Mouse (Mus musculus) intestine, embryonic 16.5 days (tissue): ENCODE data around the gene Ptpn14. TPM values are rescaled to one million over a fixed set of nuclear protein-coding genes. Genes with fewer than 3 reads are reported as not detected.

Experiments
- ATAC-seq: fragments of 200-750 bp; cut with Nextera tagmentation; 2 replicates; pipeline ENCODE4 v1.8.0; 2017; ENCODE audit warnings: moderate TSS enrichment, moderate library complexity
- H3K27ac ChIP-seq: fragments of 300-500 bp; sonication (generic); 2 replicates; pipeline ENCODE4 v1.5.1; 2014; ENCODE audit warnings: mild to moderate bottlenecking, low read length
- H3K27me3 ChIP-seq: fragments of 300-500 bp; sonication (generic); replicated peaks from 2 replicates; pipeline ENCODE4 v1.6.1; 2014; ENCODE audit warnings: low read length, control low read depth, mixed read lengths; ENCODE audit not compliant: control insufficient read depth, insufficient read depth
- H3K36me3 ChIP-seq: fragments of 300-500 bp; sonication (generic); 2 replicates; pipeline ENCODE4 v1.6.1; 2014; ENCODE audit warnings: low read length, control low read depth; ENCODE audit not compliant: control insufficient read depth, insufficient read depth
- H3K4me1 ChIP-seq: fragments of 300-500 bp; sonication (generic); 2 replicates; pipeline ENCODE4 v1.6.1; 2014; ENCODE audit warnings: low read length, control low read depth, mixed read lengths; ENCODE audit not compliant: control insufficient read depth, insufficient read depth
- H3K4me2 ChIP-seq: fragments of 300-500 bp; sonication (generic); 2 replicates; pipeline ENCODE4 v1.6.1; 2014; ENCODE audit warnings: low read depth, low read length, control low read depth
- H3K4me3 ChIP-seq: fragments of 300-500 bp; sonication (generic); 2 replicates; pipeline ENCODE4 v1.5.1; 2014; ENCODE audit warnings: mild to moderate bottlenecking, low read length
- H3K9ac ChIP-seq: fragments of 300-500 bp; sonication (generic); 2 replicates; pipeline ENCODE4 v1.6.1; 2014; ENCODE audit warnings: low read depth, low read length
- H3K9me3 ChIP-seq: fragments of 300-500 bp; sonication (generic); 2 replicates; pipeline ENCODE4 v1.6.1; 2016; ENCODE audit warnings: low read length, control low read depth; ENCODE audit not compliant: control insufficient read depth
- WGBS: fragments of 180-500 bp; shearing (Covaris S2); extraction: QIAGEN DNeasy Blood & Tissue Kit; methylation state at CpG from one replicate; pipeline ENCODE4 v1.1.7; 2014; 5-methylcytosine and 5-hydroxymethylcytosine counted together
- polyA plus RNA-seq: library from polyadenylated mRNA; unstranded; fragments of >200 nt; fragmentation: Nextera tagmentation; extraction: Ambion mirVana; gene quantifications from 2 replicates; pipeline ENCODE4 v1.2.1, GENCODE M21; 2015

Gene Ptpn14
- polyA plus RNA-seq, 1 experiment from 2014 or later: 4.0 TPM

GRCm38 (mm10) chr1:189833351-189833750 lies 105.3 kb downstream of the Ptpn14 start:
- H3K27ac ChIP-seq: no peak overlapping the region
- H3K36me3 ChIP-seq: no peaks in the 10 kb centered on the region
- H3K4me1 ChIP-seq: peaks cover 6% of the 10 kb centered on the region
- H3K9me3 ChIP-seq: no peaks in the 10 kb centered on the region
- H3K27me3 ChIP-seq: no peaks in the 10 kb centered on the region
- H3K9ac ChIP-seq: no peak overlapping the region
- no peak for ATAC-seq
- 75% methylated on average over 7 of the region's 7 CpGs for WGBS
- H3K4me2 ChIP-seq: no peak overlapping the region
- H3K4me3 ChIP-seq: no peak overlapping the region

- Histone ChIP-seq H3K4me1 (peaks cover 6% of the 10 kb centered on the region), H3K27me3 (no peaks in the 10 kb centered on the region), H3K9ac (no peak overlapping the region), H3K27ac (no peak overlapping the region), H3K4me3 (no peak overlapping the region), H3K36me3 (no peaks in the 10 kb centered on the region), H3K4me2 (no peak overlapping the region), H3K9me3 (no peaks in the 10 kb centered on the region)
- ATAC-seq: no peak
- WGBS: 80% methylated on average over 13 of the region's 13 CpGs
Observed at GRCm38 (mm10) chr1:189834166-189834565, 106.1 kb downstream of the Ptpn14 start.

- no peak overlapping the region for H3K4me2 ChIP-seq
- 86% methylated on average over 2 of the region's 2 CpGs for WGBS
- H3K9ac ChIP-seq: no peak overlapping the region
- no peaks in the 10 kb centered on the region for H3K27me3 ChIP-seq
- H3K4me1 ChIP-seq: no peaks in the 10 kb centered on the region
- no peak overlapping the region for H3K4me3 ChIP-seq
- no peak for ATAC-seq
- no peaks in the 10 kb centered on the region for H3K9me3 ChIP-seq
- peaks cover 13% of the 10 kb centered on the region for H3K36me3 ChIP-seq
- no peak overlapping the region for H3K27ac ChIP-seq
Observed at GRCm38 (mm10) chr1:189846319-189846718, 118.3 kb downstream of the Ptpn14 start.

GRCm38 (mm10) chr1:189849550-189849949 lies 121.5 kb downstream of the Ptpn14 start:
- H3K4me2 ChIP-seq: no peak overlapping the region
- H3K27me3 ChIP-seq: no peaks in the 10 kb centered on the region
- no peak overlapping the region for H3K9ac ChIP-seq
- peak; percentile 46; the same call in 1 of the 2 replicates for ATAC-seq
- H3K27ac ChIP-seq: no peak overlapping the region
- no peaks in the 10 kb centered on the region for H3K9me3 ChIP-seq
- WGBS: 70% methylated on average over 11 of the region's 11 CpGs
- no peaks in the 10 kb centered on the region for H3K4me1 ChIP-seq
- no peak overlapping the region for H3K4me3 ChIP-seq
- peaks cover 13% of the 10 kb centered on the region for H3K36me3 ChIP-seq

GRCm38 (mm10) chr1:189852051-189852450 lies 124.0 kb downstream of the Ptpn14 start:
- H3K36me3 ChIP-seq: peaks cover 13% of the 10 kb centered on the region
- no peaks in the 10 kb centered on the region for H3K27me3 ChIP-seq
- no peak overlapping the region for H3K4me2 ChIP-seq
- ATAC-seq: no peak
- H3K9me3 ChIP-seq: no peaks in the 10 kb centered on the region
- H3K27ac ChIP-seq: no peak overlapping the region
- H3K9ac ChIP-seq: no peak overlapping the region
- no peaks in the 10 kb centered on the region for H3K4me1 ChIP-seq
- H3K4me3 ChIP-seq: no peak overlapping the region
- 83% methylated on average over 5 of the region's 5 CpGs for WGBS

GRCm38 (mm10) chr1:189852456-189852855 lies 124.4 kb downstream of the Ptpn14 start:
- no peak overlapping the region for H3K9ac ChIP-seq
- no peaks in the 10 kb centered on the region for H3K9me3 ChIP-seq
- H3K4me2 ChIP-seq: no peak overlapping the region
- 84% methylated on average over 7 of the region's 7 CpGs for WGBS
- H3K27me3 ChIP-seq: no peaks in the 10 kb centered on the region
- H3K36me3 ChIP-seq: peaks cover 13% of the 10 kb centered on the region
- no peaks in the 10 kb centered on the region for H3K4me1 ChIP-seq
- H3K27ac ChIP-seq: no peak overlapping the region
- no peak for ATAC-seq
- no peak overlapping the region for H3K4me3 ChIP-seq

- Histone ChIP-seq H3K27me3 (no peaks in the 10 kb centered on the region), H3K4me1 (no peaks in the 10 kb centered on the region), H3K4me2 (no peak overlapping the region), H3K36me3 (peaks cover 10% of the 10 kb centered on the region; the same call in 1 of the 2 replicates), H3K9ac (no peak overlapping the region), H3K27ac (no peak overlapping the region), H3K9me3 (no peaks in the 10 kb centered on the region), H3K4me3 (no peak overlapping the region)
- WGBS: 81% methylated on average over 13 of the region's 13 CpGs
- ATAC-seq: no peak
Observed at GRCm38 (mm10) chr1:189854646-189855045, 126.6 kb downstream of the Ptpn14 start.

GRCm38 (mm10) chr1:189855739-189856138 lies 127.7 kb downstream of the Ptpn14 start:
- Histone ChIP-seq H3K27ac (no peak overlapping the region), H3K36me3 (peaks cover 1% of the 10 kb centered on the region; the same call in 1 of the 2 replicates), H3K4me2 (no peak overlapping the region), H3K4me1 (no peaks in the 10 kb centered on the region), H3K9me3 (no peaks in the 10 kb centered on the region), H3K4me3 (no peak overlapping the region), H3K9ac (no peak overlapping the region), H3K27me3 (no peaks in the 10 kb centered on the region)
- WGBS: 92% methylated on average over 5 of the region's 5 CpGs
- ATAC-seq: no peak

GRCm38 (mm10) chr1:189858377-189858776 lies 130.3 kb downstream of the Ptpn14 start:
- Histone ChIP-seq H3K27me3 (no peaks in the 10 kb centered on the region), H3K4me3 (no peak overlapping the region), H3K9me3 (no peaks in the 10 kb centered on the region), H3K27ac (no peak overlapping the region), H3K4me2 (no peak overlapping the region), H3K4me1 (no peaks in the 10 kb centered on the region), H3K9ac (no peak overlapping the region), H3K36me3 (peaks cover 4% of the 10 kb centered on the region; the same call in 1 of the 2 replicates)
- ATAC-seq: no peak
- WGBS: 86% methylated on average over 6 of the region's 6 CpGs
